Mouse (Mus musculus) heart, postnatal 0 days (tissue): ENCODE measurements around the gene Ccdc152. TPM values are rescaled to one million over a fixed set of nuclear protein-coding genes. Genes with fewer than 3 reads are reported as not detected.

Experiments used
- ATAC-seq: fragments of 200-750 bp; cut with Nextera tagmentation; 2 replicates; pipeline ENCODE4 v1.8.0; 2017; ENCODE audit warnings: low read depth, moderate number of reproducible peaks, moderate library complexity; ENCODE audit not compliant: insufficient read depth
- DNase-seq: peaks from one replicate; pipeline ENCODE4 v3.0.0-alpha.2; 2016; ENCODE audit warnings: low spot score
- H3K27ac ChIP-seq: fragments of 300-500 bp; sonication (generic); 2 replicates; pipeline ENCODE4 v1.5.1; 2014; ENCODE audit warnings: low read depth, mild to moderate bottlenecking
- H3K27me3 ChIP-seq: fragments of 300-500 bp; sonication (generic); 2 replicates; pipeline ENCODE4 v1.6.1; 2014; ENCODE audit warnings: low read length, mixed read lengths; ENCODE audit not compliant: control insufficient read depth, insufficient read depth
- H3K36me3 ChIP-seq: fragments of 300-500 bp; sonication (generic); replicated peaks from 2 replicates; pipeline ENCODE4 v1.6.1; 2014; ENCODE audit warnings: low read length, mixed read lengths; ENCODE audit not compliant: control insufficient read depth, insufficient read depth
- H3K4me1 ChIP-seq: fragments of 300-500 bp; sonication (generic); 2 replicates; pipeline ENCODE4 v1.6.1; 2014; ENCODE audit warnings: antibody characterized with exemption; ENCODE audit not compliant: control insufficient read depth, insufficient read depth
- H3K4me2 ChIP-seq: fragments of 300-500 bp; sonication (generic); 2 replicates; pipeline ENCODE4 v1.6.1; 2014; ENCODE audit warnings: low read depth, mild to moderate bottlenecking, low read length, moderate library complexity
- H3K4me3 ChIP-seq: fragments of 300-500 bp; sonication (generic); 2 replicates; pipeline ENCODE4 v1.5.1; 2014; ENCODE audit warnings: low read depth, low read length
- H3K9ac ChIP-seq: fragments of 300-500 bp; sonication (generic); replicated peaks from 2 replicates; pipeline ENCODE4 v1.6.1; 2014; ENCODE audit warnings: low read depth, low read length, mixed read lengths
- H3K9me3 ChIP-seq: fragments of 300-500 bp; sonication (generic); replicated peaks from 2 replicates; pipeline ENCODE4 v1.6.1; 2016; ENCODE audit warnings: low read length; ENCODE audit not compliant: control insufficient read depth
- CTCF ChIP-seq: IDR thresholded peaks from 2 replicates; pipeline ENCODE4 v1.5.1; 2016; ENCODE audit warnings: antibody characterized with exemption, control low read depth, low read depth
- EP300 ChIP-seq: IDR thresholded peaks from 2 replicates; pipeline ENCODE4 v1.6.1; 2016; ENCODE audit warnings: antibody characterized with exemption, low read depth
- WGBS: fragments of 180-500 bp; shearing (Covaris S2); extraction: QIAGEN DNeasy Blood & Tissue Kit; methylation state at CpG from one replicate; pipeline ENCODE4 v1.1.7; 2014; 5-methylcytosine and 5-hydroxymethylcytosine counted together
- polyA plus RNA-seq: library from polyadenylated mRNA; unstranded; fragments of >200 nt; fragmentation: Nextera tagmentation; extraction: Ambion mirVana; gene quantifications from 2 replicates; pipeline ENCODE4 v1.2.1, GENCODE M21; 2015
- total RNA-seq: library from RNA; depleted of rRNA; stranded (reverse); fragments of >200 nt; gene quantifications from 2 replicates; pipeline ENCODE4 v1.2.3, GENCODE M21; 2014; ENCODE audit warnings: low replicate concordance; rRNA removed

The Ccdc152 gene
- total RNA-seq (not detected in 2 replicates), polyA plus RNA-seq (0.54 and 0.87 TPM in 2 replicates)

DNA sequence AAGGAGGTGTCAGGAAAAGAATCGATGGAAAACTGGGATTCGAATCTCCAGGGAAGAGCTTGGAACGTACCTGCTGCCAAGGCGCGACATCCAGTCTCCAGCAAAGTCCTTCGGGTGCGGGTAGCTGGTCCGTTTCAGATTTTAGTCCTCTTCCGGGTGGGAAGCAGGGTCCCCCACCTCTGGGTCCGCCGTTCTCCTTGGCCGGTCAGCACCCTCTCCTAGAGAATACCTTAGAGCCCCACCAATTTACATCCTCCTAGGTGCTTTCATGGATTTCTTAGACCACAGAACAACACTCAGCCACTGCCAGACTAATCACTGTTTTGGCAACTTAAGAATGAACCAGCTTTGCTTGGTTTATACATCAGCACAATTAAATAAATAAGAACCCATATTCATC lies at the start of gene Ccdc152:
Gene Ccdc152 (minus strand): TSS at position 101 of the 400 bp plus-strand sequence.
- Histone ChIP-seq H3K9me3 (no peaks in the 10 kb centered on the region), H3K4me1 (no peaks in the 10 kb centered on the region), H3K4me2 (no peak within 1 kb of the TSS), H3K36me3 (no peaks in the 10 kb centered on the region), H3K9ac (no peak within 1 kb of the TSS), H3K27ac (no peak within 1 kb of the TSS), H3K4me3 (no peak within 1 kb of the TSS), H3K27me3 (no peaks in the 10 kb centered on the region)
- DNase-seq = no peak
- WGBS = 90% methylated on average over 12 of the region's 12 CpGs
- TF ChIP-seq CTCF (no peak), EP300 (no peak)
- ATAC-seq = no peak

DNA sequence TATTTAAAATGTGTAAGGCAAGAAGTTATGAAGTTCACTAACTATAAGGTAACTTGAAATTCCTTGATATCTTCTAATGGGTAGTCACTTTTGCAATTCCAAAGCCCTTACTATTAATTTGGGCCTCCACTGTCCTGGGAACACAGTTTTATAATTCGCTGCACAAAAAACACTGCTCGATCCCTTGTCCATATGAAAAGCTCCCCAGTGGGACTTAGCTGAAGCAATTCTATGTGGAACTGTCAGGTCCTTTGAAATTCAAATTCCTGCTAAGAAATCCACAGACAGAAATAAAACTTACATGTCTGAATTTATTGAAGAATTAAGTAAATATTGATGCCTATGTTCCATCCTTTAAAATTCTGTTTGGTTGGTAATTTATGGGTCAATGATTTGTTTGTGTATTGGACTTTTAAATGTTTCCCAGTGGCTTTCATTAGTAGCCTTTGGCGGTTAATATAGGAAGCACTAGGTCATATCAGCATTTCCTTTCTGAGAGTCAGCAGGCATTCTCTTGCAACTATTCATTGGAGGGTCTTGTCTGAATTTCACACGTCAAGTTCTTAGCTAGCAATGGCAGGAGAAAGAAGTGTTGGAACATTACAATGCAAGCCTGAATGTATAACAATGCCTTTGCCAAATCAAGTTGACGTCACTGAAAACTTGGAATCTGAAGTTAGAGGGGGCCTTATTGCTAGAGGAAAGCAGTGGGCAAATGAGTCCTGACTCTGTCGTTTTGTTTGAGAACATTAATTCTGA lies 46.2 kb upstream of the Ccdc152 start:
- H3K27me3 ChIP-seq = no peaks in the 10 kb centered on the region
- no peak overlapping the region for H3K4me2 ChIP-seq
- no peak overlapping the region for H3K27ac ChIP-seq
- no peak overlapping the region for H3K9ac ChIP-seq
- H3K4me1 ChIP-seq = peaks cover 10% of the 10 kb centered on the region; the same call in 1 of the 2 replicates
- TF ChIP-seq EP300 = no peak
- no peak for TF ChIP-seq CTCF
- WGBS = 54% methylated on average over 6 of the region's 6 CpGs
- no peak for ATAC-seq
- H3K4me3 ChIP-seq = no peak overlapping the region
- no peak for DNase-seq
- no peaks in the 10 kb centered on the region for H3K36me3 ChIP-seq
- H3K9me3 ChIP-seq = no peaks in the 10 kb centered on the region

DNA sequence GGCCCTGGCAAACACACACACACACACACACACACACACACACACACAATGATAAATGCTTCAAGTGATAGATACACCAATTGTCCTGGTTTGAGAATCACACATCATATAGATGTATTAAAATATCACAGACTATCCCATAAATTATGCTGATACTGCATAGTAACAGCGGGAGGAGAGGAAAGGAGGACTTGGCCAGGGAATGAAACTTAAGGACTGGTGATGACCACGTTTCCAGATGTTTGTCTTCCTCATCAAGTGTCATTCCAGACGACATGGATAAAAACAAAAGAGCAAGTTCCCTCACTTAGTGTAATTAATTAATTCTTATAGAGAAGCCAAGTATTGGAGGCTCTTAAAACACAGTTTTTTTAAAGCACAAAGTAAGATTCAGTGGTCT lies 43.4 kb upstream of the Ccdc152 start:
- no peak for TF ChIP-seq EP300
- TF ChIP-seq CTCF = no peak
- WGBS = 80% methylated on average over 3 of the region's 3 CpGs
- H3K27me3 ChIP-seq = no peaks in the 10 kb centered on the region

DNA sequence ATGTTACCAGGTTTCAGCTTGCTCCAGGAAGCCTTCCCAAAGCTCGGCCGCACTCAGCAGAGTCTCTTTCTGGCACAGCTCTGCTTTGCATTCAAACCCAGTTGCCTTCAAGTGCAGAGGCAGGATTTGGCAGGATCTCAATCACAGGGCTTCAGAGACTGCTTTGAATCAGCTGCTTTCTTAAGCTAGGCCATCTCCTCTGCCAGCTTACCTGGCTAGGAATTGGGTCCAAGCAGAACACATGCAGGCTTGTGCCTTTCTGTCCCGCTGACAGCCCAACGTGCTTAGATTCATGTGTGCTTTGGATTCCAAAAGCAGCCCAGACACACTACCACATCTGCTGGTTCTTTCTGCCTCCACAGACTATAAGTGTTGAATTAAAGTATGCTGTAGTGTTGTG lies 41.2 kb upstream of the Ccdc152 start:
- Histone ChIP-seq H3K4me3 (no peak overlapping the region), H3K9ac (no peak overlapping the region), H3K27ac (no peak overlapping the region), H3K4me1 (0 out of 2 replicates have a peak, but pooled peaks cover 7% of the 10 kb centered on the region), H3K9me3 (no peaks in the 10 kb centered on the region), H3K36me3 (peaks cover 16% of the 10 kb centered on the region; the same call in 1 of the 2 replicates), H3K4me2 (no peak overlapping the region), H3K27me3 (no peaks in the 10 kb centered on the region)
- 77% methylated on average over 4 of the region's 4 CpGs for WGBS
- DNase-seq (no peak), ATAC-seq (no peak)
- TF ChIP-seq CTCF (no peak), EP300 (no peak)

More for the DNA sequence above, 43.4 kb upstream of the Ccdc152 start:
- no peak for ATAC-seq
- Histone ChIP-seq H3K9ac (no peak overlapping the region), H3K4me3 (no peak overlapping the region), H3K27ac (no peak overlapping the region), H3K9me3 (no peaks in the 10 kb centered on the region), H3K4me2 (no peak overlapping the region), H3K36me3 (0 out of 2 replicates have a peak, but pooled peaks cover 2% of the 10 kb centered on the region), H3K4me1 (0 out of 2 replicates have a peak, but pooled peaks cover 7% of the 10 kb centered on the region)
- DNase-seq = no peak

DNA sequence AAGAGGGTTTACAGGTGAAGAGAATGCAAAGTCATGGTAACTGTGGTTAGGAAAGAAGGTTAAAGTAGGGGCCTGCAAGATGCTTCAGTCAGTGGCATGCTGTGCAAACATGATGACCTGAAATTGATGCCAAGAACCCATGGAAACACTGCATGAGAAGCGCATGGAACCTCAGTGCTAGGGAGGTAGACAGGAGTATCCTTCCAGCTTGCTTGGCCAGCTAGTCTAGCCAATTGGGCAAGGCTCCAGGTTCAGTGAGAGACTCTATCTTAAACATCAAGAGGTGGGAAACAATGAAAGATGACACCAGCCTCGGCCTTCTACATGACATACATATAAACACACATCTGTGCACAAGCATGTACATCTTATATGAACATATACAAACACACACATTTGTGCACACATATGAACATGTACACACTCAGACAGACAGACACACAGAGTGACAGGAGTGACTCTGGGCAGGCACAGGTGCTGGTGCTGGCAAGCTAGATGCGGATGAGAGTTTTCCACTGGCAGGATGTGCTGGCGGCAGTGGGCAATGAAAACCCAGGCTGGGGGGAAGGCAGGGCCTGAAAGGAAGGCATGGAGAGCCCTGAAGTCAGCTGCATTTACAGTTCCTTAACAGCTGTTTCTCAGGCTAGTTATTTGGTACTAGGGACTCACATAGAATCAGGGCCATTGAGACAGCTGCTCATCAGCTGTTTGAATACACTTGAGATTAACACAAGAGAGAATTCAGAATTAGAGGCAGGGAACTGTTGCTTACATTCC lies 38.7 kb upstream of the Ccdc152 start:
- no peak for TF ChIP-seq EP300
- TF ChIP-seq CTCF = no peak
- Histone ChIP-seq H3K36me3 (peaks cover 36% of the 10 kb centered on the region), H3K27me3 (no peaks in the 10 kb centered on the region), H3K4me2 (no peak overlapping the region), H3K4me1 (no peaks in the 10 kb centered on the region), H3K27ac (no peak overlapping the region), H3K9ac (no peak overlapping the region), H3K9me3 (peaks cover 5% of the 10 kb centered on the region; the same call in 1 of the 2 replicates), H3K4me3 (no peak overlapping the region)
- 71% methylated on average over 4 of the region's 4 CpGs for WGBS
- DNase-seq (no peak), ATAC-seq (no peak)
